In genomic region chr17:90455904-90456303, GRCm38 (mm10) we compare ENCODE assay signal across 9 mouse cellular contexts.
DNase-seq lines count a peak whose midpoint lies in the region; ATAC-seq and TF ChIP-seq lines count a peak whose summit lies in the region.
"Had no signal": no experiment of that assay in that cellular context is flagged by ENCODE, and none has a peak within 500 bp of the region (broad histone marks: within the 10 kb centered on the region; RNA-seq: fewer than 3 reads in every experiment).

No protein-coding gene starts in this region.

- peak; percentile 63 for ATAC-seq in frontal cortex, adult (ENCODE audit: low TSS enrichment)
- ATAC-seq in midbrain, postnatal 0 days (ENCODE audit: low FRiP score), result peak; percentile 65
- no peak for ATAC-seq in CD4-positive, CD25-positive, alpha-beta regulatory T cell, adult 4 months
- ATAC-seq: Patski had no signal

- peak overlapping the region; percentile 71 for H3K4me2 ChIP-seq in midbrain, postnatal 0 days (ENCODE audit: low read depth, low read length, poor library complexity, severe bottlenecking)

- WGBS in midbrain, postnatal 0 days, result 0% methylated on average over 13 of the region's 13 CpGs

- H3K27ac ChIP-seq in midbrain, postnatal 0 days (ENCODE audit: low read depth, low read length), result peak overlapping the region; percentile 86

- peak; percentile 8 for DNase-seq in kidney, postnatal 10 days
- DNase-seq in kidney, adult 9 months, result no peak
- DNase-seq in cerebellum, adult 9-10 months, result peak; percentile 83
- DNase-seq in left cerebral cortex, adult 8-10 months (ENCODE audit: low spot score in 2 of 2), result peak; percentile 40 to 70
- DNase-seq in midbrain, postnatal 0 days (ENCODE audit: low spot score), result peak; percentile 85
- no peak for DNase-seq in lung, postnatal 14 days

- no peaks in the 10 kb centered on the region for H3K27me3 ChIP-seq in midbrain, postnatal 0 days (ENCODE audit: insufficient read depth, low read length)

- H3K4me1 ChIP-seq in midbrain, postnatal 0 days (ENCODE audit: insufficient read depth, low read length), result peaks cover 6% of the 10 kb centered on the region; the same call in 1 of the 2 replicates

- no peaks in the 10 kb centered on the region for H3K9me3 ChIP-seq in midbrain, postnatal 0 days (ENCODE audit: low read length)

- H3K36me3 ChIP-seq in midbrain, postnatal 0 days (ENCODE audit: insufficient read depth, low read length), result no peaks in the 10 kb centered on the region

- peak overlapping the region; percentile 74 for H3K4me3 ChIP-seq in midbrain, postnatal 0 days (ENCODE audit: low read depth, low read length)

- peak overlapping the region; percentile 81 for H3K9ac ChIP-seq in midbrain, postnatal 0 days (replicated peaks; ENCODE audit: low read length, poor library complexity, severe bottlenecking)

- TF ChIP-seq CTCF in midbrain, postnatal 0 days (IDR thresholded peaks at IDR 0.05), result no peak

Comparison
In these comparisons a context has a peak if more than half of its experiments do, and no peak if none do; other contexts are left out.
1. DNase-seq: peak in kidney, postnatal 10 days (single experiment), cerebellum, adult 9-10 months (single experiment), left cerebral cortex, adult 8-10 months (2 of 2) and midbrain, postnatal 0 days (single experiment); none in kidney, adult 9 months (single experiment) and lung, postnatal 14 days (single experiment).